Mouse (Mus musculus) lung, postnatal 0 days (tissue): ENCODE measurements around the gene D430041D05Rik. TPM values are rescaled to one million over a fixed set of nuclear protein-coding genes. Genes with fewer than 3 reads are reported as not detected.

Experiments used
- ATAC-seq: fragments of 200-750 bp; cut with Nextera tagmentation; 2 replicates; pipeline ENCODE4 v1.8.0; 2017; ENCODE audit warnings: moderate library complexity
- DNase-seq: peaks from one replicate; pipeline ENCODE4 v3.0.0-alpha.2; 2016; ENCODE audit warnings: low spot score
- H3K27ac ChIP-seq: fragments of 300-500 bp; sonication (generic); 2 replicates; pipeline ENCODE4 v1.5.1; 2014; ENCODE audit warnings: antibody characterized with exemption, mild to moderate bottlenecking, low read length, mixed read lengths
- H3K27me3 ChIP-seq: fragments of 300-500 bp; sonication (generic); replicated peaks from 2 replicates; pipeline ENCODE4 v1.6.1; 2014; ENCODE audit warnings: low read length, mixed read lengths; ENCODE audit not compliant: insufficient read depth
- H3K36me3 ChIP-seq: fragments of 300-500 bp; sonication (generic); 2 replicates; pipeline ENCODE4 v1.6.1; 2014; ENCODE audit warnings: low read length, mixed read lengths; ENCODE audit not compliant: insufficient read depth
- H3K4me1 ChIP-seq: fragments of 300-500 bp; sonication (generic); 2 replicates; pipeline ENCODE4 v1.6.1; 2014; ENCODE audit warnings: antibody characterized with exemption, low read depth, low read length, mixed read lengths; ENCODE audit not compliant: insufficient read depth
- H3K4me2 ChIP-seq: fragments of 300-500 bp; sonication (generic); replicated peaks from 2 replicates; pipeline ENCODE4 v1.6.1; 2014; ENCODE audit warnings: low read depth, mild to moderate bottlenecking, low read length, moderate library complexity, mixed read lengths
- H3K4me3 ChIP-seq: fragments of 300-500 bp; sonication (generic); 2 replicates; pipeline ENCODE4 v1.5.1; 2014; ENCODE audit warnings: low read depth, low read length
- H3K9ac ChIP-seq: fragments of 300-500 bp; sonication (generic); replicated peaks from 2 replicates; pipeline ENCODE4 v1.6.1; 2014; ENCODE audit warnings: low read depth, mild to moderate bottlenecking
- H3K9me3 ChIP-seq: fragments of 300-500 bp; sonication (generic); 2 replicates; pipeline ENCODE4 v1.6.1; 2016; ENCODE audit warnings: low read length, mixed read lengths
- CTCF ChIP-seq: IDR thresholded peaks from 2 replicates; pipeline ENCODE4 v1.5.1; 2016; ENCODE audit warnings: antibody characterized with exemption, mild to moderate bottlenecking
- EP300 ChIP-seq: IDR thresholded peaks from 2 replicates; pipeline ENCODE4 v1.6.1; 2016; ENCODE audit warnings: antibody characterized with exemption, mild to moderate bottlenecking, control low read depth
- WGBS: fragments of 180-500 bp; shearing (Covaris S2); extraction: QIAGEN DNeasy Blood & Tissue Kit; methylation state at CpG from one replicate; pipeline ENCODE4 v1.1.7; 2014; 5-methylcytosine and 5-hydroxymethylcytosine counted together
- polyA plus RNA-seq: library from polyadenylated mRNA; unstranded; fragments of >200 nt; fragmentation: Nextera tagmentation; extraction: Ambion mirVana; gene quantifications from 2 replicates; pipeline ENCODE4 v1.2.1, GENCODE M21; 2015

Gene D430041D05Rik
- polyA plus RNA-seq, 1 experiment from 2014 or later = 0.69 TPM

GRCm38 (mm10) chr2:104133042-104133810 is 277.6 kb downstream of the D430041D05Rik start:
- Histone ChIP-seq H3K4me3 (no peak overlapping the region), H3K27me3 (no peaks in the 10 kb centered on the region), H3K36me3 (no peaks in the 10 kb centered on the region), H3K4me1 (no peaks in the 10 kb centered on the region), H3K9me3 (no peaks in the 10 kb centered on the region), H3K9ac (no peak overlapping the region), H3K4me2 (no peak overlapping the region), H3K27ac (no peak overlapping the region)
- 19% methylated on average over 12 of the region's 12 CpGs for WGBS
- no peak for DNase-seq
- TF ChIP-seq EP300 (no peak), CTCF (no peak)
- ATAC-seq = no peak

- Histone ChIP-seq H3K27ac (no peak overlapping the region), H3K4me1 (no peaks in the 10 kb centered on the region), H3K4me2 (no peak overlapping the region), H3K9me3 (no peaks in the 10 kb centered on the region), H3K4me3 (no peak overlapping the region), H3K36me3 (no peaks in the 10 kb centered on the region), H3K27me3 (no peaks in the 10 kb centered on the region), H3K9ac (no peak overlapping the region)
- 61% methylated on average over 7 of the region's 7 CpGs for WGBS
- ATAC-seq (no peak), DNase-seq (no peak)
- TF ChIP-seq EP300 (no peak), CTCF (no peak)
Observed at GRCm38 (mm10) chr2:104132266-104132859, 278.4 kb downstream of the D430041D05Rik start.

GRCm38 (mm10) chr2:104130969-104131368 is 279.8 kb downstream of the D430041D05Rik start:
- H3K27ac ChIP-seq = no peak overlapping the region
- TF ChIP-seq CTCF = peak; percentile 71
- TF ChIP-seq EP300 = no peak

GRCm38 (mm10) chr2:104130165-104130564 is 280.6 kb downstream of the D430041D05Rik start:
- Histone ChIP-seq H3K27me3 (no peaks in the 10 kb centered on the region), H3K9me3 (no peaks in the 10 kb centered on the region), H3K9ac (no peak overlapping the region), H3K27ac (no peak overlapping the region), H3K4me3 (no peak overlapping the region), H3K4me2 (no peak overlapping the region), H3K36me3 (no peaks in the 10 kb centered on the region), H3K4me1 (no peaks in the 10 kb centered on the region)
- WGBS = 50% methylated on average over 6 of the region's 6 CpGs
- DNase-seq (no peak), ATAC-seq (peak; percentile 31; the same call in 1 of the 2 replicates)
- TF ChIP-seq CTCF = no peak
- no peak for TF ChIP-seq EP300

More at GRCm38 (mm10) chr2:104130969-104131368, 279.8 kb downstream of the D430041D05Rik start:
- Histone ChIP-seq H3K4me1 (no peaks in the 10 kb centered on the region), H3K4me3 (no peak overlapping the region), H3K9me3 (no peaks in the 10 kb centered on the region), H3K9ac (no peak overlapping the region), H3K27me3 (no peaks in the 10 kb centered on the region), H3K36me3 (no peaks in the 10 kb centered on the region), H3K4me2 (no peak overlapping the region)
- WGBS = 59% methylated on average over 3 of the region's 3 CpGs
- no peak for ATAC-seq
- peak; percentile 28 for DNase-seq

- H3K36me3 ChIP-seq = no peaks in the 10 kb centered on the region
- no peaks in the 10 kb centered on the region for H3K27me3 ChIP-seq
- no peak overlapping the region for H3K4me2 ChIP-seq
- TF ChIP-seq CTCF = no peak
- H3K9ac ChIP-seq = no peak overlapping the region
- DNase-seq (peak; percentile 31), ATAC-seq (no peak)
- 73% methylated on average over 13 of the region's 13 CpGs for WGBS
- no peak overlapping the region for H3K4me3 ChIP-seq
- H3K27ac ChIP-seq = no peak overlapping the region
- no peaks in the 10 kb centered on the region for H3K9me3 ChIP-seq
- no peaks in the 10 kb centered on the region for H3K4me1 ChIP-seq
Observed at GRCm38 (mm10) chr2:104128803-104129531, 281.8 kb downstream of the D430041D05Rik start.

- TF ChIP-seq EP300 = no peak
- TF ChIP-seq CTCF = no peak
- H3K9me3 ChIP-seq = no peaks in the 10 kb centered on the region
- H3K27ac ChIP-seq = no peak overlapping the region
- peaks cover 3% of the 10 kb centered on the region; the same call in 1 of the 2 replicates for H3K4me1 ChIP-seq
- no peak for ATAC-seq
- WGBS = 70% methylated on average over 5 of the region's 5 CpGs
- DNase-seq = no peak
- no peak overlapping the region for H3K4me3 ChIP-seq
- H3K4me2 ChIP-seq = no peak overlapping the region
- no peaks in the 10 kb centered on the region for H3K27me3 ChIP-seq
- no peak overlapping the region for H3K9ac ChIP-seq
- H3K36me3 ChIP-seq = no peaks in the 10 kb centered on the region
Observed at GRCm38 (mm10) chr2:104124071-104124470, 286.7 kb downstream of the D430041D05Rik start.
